Mouse (Mus musculus) kidney, postnatal 0 days (tissue): ENCODE data around the gene Hpcal1. TPM values are rescaled to one million over a fixed set of nuclear protein-coding genes. Genes with fewer than 3 reads are reported as not detected.

Source experiments
- ATAC-seq: fragments of 200-750 bp; cut with Nextera tagmentation; replicated peaks from 2 replicates; pipeline ENCODE4 v1.8.0; 2017; ENCODE audit warnings: low read depth, moderate number of reproducible peaks, moderate TSS enrichment, moderate library complexity; ENCODE audit not compliant: low FRiP score
- DNase-seq: peaks from one replicate; pipeline ENCODE4 v3.0.0-alpha.2; 2016; ENCODE audit warnings: low spot score
- H3K27ac ChIP-seq: fragments of 300-500 bp; sonication (generic); 2 replicates; pipeline ENCODE4 v1.5.1; 2014; ENCODE audit warnings: mild to moderate bottlenecking
- H3K27me3 ChIP-seq: fragments of 300-500 bp; sonication (generic); 2 replicates; pipeline ENCODE4 v1.6.1; 2014; ENCODE audit warnings: low read length, mixed read lengths; ENCODE audit not compliant: insufficient read depth
- H3K36me3 ChIP-seq: fragments of 300-500 bp; sonication (generic); 2 replicates; pipeline ENCODE4 v1.6.1; 2014; ENCODE audit warnings: low read length, mixed read lengths; ENCODE audit not compliant: insufficient read depth
- H3K4me1 ChIP-seq: fragments of 300-500 bp; sonication (generic); replicated peaks from 2 replicates; pipeline ENCODE4 v1.6.1; 2014; ENCODE audit warnings: antibody characterized with exemption, low read length, mixed read lengths; ENCODE audit not compliant: insufficient read depth
- H3K4me2 ChIP-seq: fragments of 300-500 bp; sonication (generic); 2 replicates; pipeline ENCODE4 v1.6.1; 2014; ENCODE audit warnings: mild to moderate bottlenecking, low read length, moderate library complexity, mixed read lengths
- H3K4me3 ChIP-seq: fragments of 300-500 bp; sonication (generic); replicated peaks from 2 replicates; pipeline ENCODE4 v1.5.1; 2014; ENCODE audit warnings: low read depth, low read length
- H3K9ac ChIP-seq: fragments of 300-500 bp; sonication (generic); 2 replicates; pipeline ENCODE4 v1.6.1; 2014; ENCODE audit warnings: low read depth, low read length
- H3K9me3 ChIP-seq: fragments of 300-500 bp; sonication (generic); replicated peaks from 2 replicates; pipeline ENCODE4 v1.6.1; 2016; ENCODE audit warnings: low read length, inconsistent platforms, mixed read lengths
- CTCF ChIP-seq: IDR thresholded peaks from 2 replicates; pipeline ENCODE4 v1.5.1; 2016; ENCODE audit warnings: antibody characterized with exemption, low read depth, mild to moderate bottlenecking, moderate library complexity
- WGBS: fragments of 180-500 bp; shearing (Covaris S2); extraction: QIAGEN DNeasy Blood & Tissue Kit; methylation state at CpG from one replicate; pipeline ENCODE4 v1.1.7; 2014; 5-methylcytosine and 5-hydroxymethylcytosine counted together
- polyA plus RNA-seq: library from polyadenylated mRNA; unstranded; fragments of >200 nt; fragmentation: Nextera tagmentation; extraction: Ambion mirVana; gene quantifications from 2 replicates; pipeline ENCODE4 v1.2.1, GENCODE M21; 2015

The Hpcal1 gene
- polyA plus RNA-seq, 1 experiment from 2014 or later: 70.6 TPM

- TF ChIP-seq CTCF: no peak
- Histone ChIP-seq H3K4me2 (no peak overlapping the region), H3K9me3 (no peaks in the 10 kb centered on the region), H3K4me1 (0 out of 2 replicates have a peak, but pooled peaks cover 7% of the 10 kb centered on the region), H3K27me3 (no peaks in the 10 kb centered on the region), H3K36me3 (no peaks in the 10 kb centered on the region), H3K4me3 (no peak overlapping the region), H3K27ac (peak overlapping the region; percentile 63), H3K9ac (no peak overlapping the region)
- peak; percentile 71 for ATAC-seq
- WGBS: 37% methylated on average over 7 of the region's 7 CpGs
- peak; percentile 64 for DNase-seq
Observed at GRCm38 (mm10) chr12:17665906-17666326, 24.7 kb upstream of the Hpcal1 start.

DNA sequence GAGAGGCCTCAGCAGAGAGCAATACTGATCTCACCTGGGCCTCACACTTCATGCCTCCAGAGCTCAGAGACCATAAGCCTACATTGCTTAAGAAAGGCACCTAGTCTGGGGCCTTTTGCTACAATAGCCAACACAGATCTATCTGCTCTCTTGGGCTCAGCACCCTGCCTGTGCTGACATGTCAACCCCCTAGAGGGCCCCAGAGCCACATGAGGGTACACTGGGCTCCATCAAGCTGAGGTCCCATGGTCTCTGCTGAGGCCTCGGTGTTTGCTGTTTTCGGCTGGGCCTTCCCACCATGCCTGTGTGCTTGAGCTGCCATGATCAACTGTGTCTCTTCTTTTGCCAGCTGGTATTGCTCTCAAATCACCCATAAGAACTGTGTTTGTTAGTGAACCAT lies 24.0 kb upstream of the Hpcal1 start:
- no peaks in the 10 kb centered on the region for H3K27me3 ChIP-seq
- ATAC-seq: peak; percentile 72

GRCm38 (mm10) chr12:17673729-17674128 lies 16.9 kb upstream of the Hpcal1 start:
- no peaks in the 10 kb centered on the region for H3K9me3 ChIP-seq
- H3K4me3 ChIP-seq: no peak overlapping the region
- H3K27me3 ChIP-seq: no peaks in the 10 kb centered on the region
- H3K4me2 ChIP-seq: no peak overlapping the region
- H3K4me1 ChIP-seq: no peaks in the 10 kb centered on the region
- H3K36me3 ChIP-seq: no peaks in the 10 kb centered on the region
- WGBS: 45% methylated on average over 7 of the region's 7 CpGs
- no peak for ATAC-seq
- no peak for DNase-seq
- TF ChIP-seq CTCF: no peak
- no peak overlapping the region for H3K27ac ChIP-seq
- H3K9ac ChIP-seq: no peak overlapping the region

More for the DNA sequence above, 24.0 kb upstream of the Hpcal1 start:
- Histone ChIP-seq H3K27ac (peak overlapping the region; percentile 62), H3K9me3 (no peaks in the 10 kb centered on the region), H3K36me3 (no peaks in the 10 kb centered on the region), H3K4me3 (no peak overlapping the region), H3K4me1 (0 out of 2 replicates have a peak, but pooled peaks cover 7% of the 10 kb centered on the region), H3K9ac (no peak overlapping the region), H3K4me2 (no peak overlapping the region)
- TF ChIP-seq CTCF: peak; percentile 66
- peak; percentile 23 for DNase-seq
- 67% methylated on average over 2 of the region's 2 CpGs for WGBS

DNA sequence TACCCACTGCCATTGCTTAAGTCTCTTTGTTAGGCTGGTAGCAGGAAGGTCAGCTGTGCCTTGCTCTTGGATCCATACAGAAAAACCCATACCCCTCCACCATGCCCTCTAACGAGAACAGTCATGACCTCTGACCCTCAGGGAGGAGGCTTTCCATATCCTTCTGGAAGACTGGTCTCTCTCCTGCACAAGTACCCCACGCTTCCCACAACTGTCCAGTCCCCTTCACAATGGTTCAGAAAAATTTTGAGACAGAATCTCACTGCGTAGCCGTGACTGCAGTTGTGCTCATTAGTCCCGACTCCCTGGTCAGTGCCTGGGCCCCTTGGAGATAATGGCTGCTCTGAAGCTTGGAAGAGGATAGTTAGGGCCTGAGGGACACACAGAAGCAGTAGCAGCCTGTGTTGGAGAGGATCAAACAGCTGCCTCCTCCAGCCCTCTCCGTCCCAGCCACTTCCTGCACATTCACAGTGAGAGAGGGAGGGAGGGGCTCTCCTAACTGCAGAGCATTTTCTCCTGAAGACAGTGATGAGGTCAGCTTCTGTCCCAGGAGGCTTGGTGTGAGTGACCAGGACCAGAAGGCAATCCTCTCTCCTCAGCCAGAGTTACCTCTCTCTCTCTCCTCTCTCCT lies 16.4 kb upstream of the Hpcal1 start:
- no peak overlapping the region for H3K9ac ChIP-seq
- ATAC-seq (no peak), DNase-seq (no peak)
- no peak for TF ChIP-seq CTCF
- no peak overlapping the region for H3K27ac ChIP-seq
- no peak overlapping the region for H3K4me3 ChIP-seq
- H3K4me1 ChIP-seq: no peaks in the 10 kb centered on the region
- no peaks in the 10 kb centered on the region for H3K36me3 ChIP-seq
- no peaks in the 10 kb centered on the region for H3K9me3 ChIP-seq
- WGBS: 47% methylated on average over 6 of the region's 6 CpGs
- no peaks in the 10 kb centered on the region for H3K27me3 ChIP-seq
- H3K4me2 ChIP-seq: no peak overlapping the region

GRCm38 (mm10) chr12:17677743-17678142 lies 12.9 kb upstream of the Hpcal1 start:
- H3K27me3 ChIP-seq: no peaks in the 10 kb centered on the region
- H3K36me3 ChIP-seq: no peaks in the 10 kb centered on the region
- H3K9me3 ChIP-seq: no peaks in the 10 kb centered on the region
- 84% methylated on average over 2 of the region's 2 CpGs for WGBS
- ATAC-seq (no peak), DNase-seq (no peak)
- H3K27ac ChIP-seq: no peak overlapping the region
- H3K4me2 ChIP-seq: no peak overlapping the region
- H3K9ac ChIP-seq: no peak overlapping the region
- TF ChIP-seq CTCF: peak; percentile 49
- H3K4me3 ChIP-seq: no peak overlapping the region
- no peaks in the 10 kb centered on the region for H3K4me1 ChIP-seq

- Histone ChIP-seq H3K4me3 (no peak overlapping the region), H3K9me3 (no peaks in the 10 kb centered on the region), H3K9ac (no peak overlapping the region), H3K27me3 (no peaks in the 10 kb centered on the region), H3K4me2 (no peak overlapping the region), H3K27ac (no peak overlapping the region), H3K36me3 (no peaks in the 10 kb centered on the region), H3K4me1 (no peaks in the 10 kb centered on the region)
- WGBS: 87% methylated on average over 4 of the region's 4 CpGs
- TF ChIP-seq CTCF: no peak
- ATAC-seq (no peak), DNase-seq (no peak)
Observed at GRCm38 (mm10) chr12:17679571-17679970, 11.1 kb upstream of the Hpcal1 start.

DNA sequence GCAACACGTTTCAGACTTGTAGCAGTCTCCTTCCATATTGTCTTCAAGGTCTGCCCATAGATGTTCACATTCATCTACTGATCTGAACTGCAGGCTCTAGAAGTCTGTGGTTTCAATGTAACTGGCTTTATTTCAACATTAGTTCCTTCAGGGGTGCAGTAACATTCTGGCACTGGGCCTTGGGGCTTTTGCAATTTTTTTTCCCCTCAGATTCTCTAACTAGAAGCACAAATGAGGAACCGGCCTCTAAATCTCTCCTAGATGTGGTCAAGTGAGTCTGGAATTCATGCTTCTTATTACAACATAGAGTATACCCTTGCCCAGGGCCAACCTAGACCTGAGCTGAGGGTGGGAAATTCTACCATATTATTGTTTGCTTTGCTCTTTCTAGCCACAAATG lies 8.5 kb upstream of the Hpcal1 start:
- Histone ChIP-seq H3K27ac (no peak overlapping the region), H3K4me3 (no peak overlapping the region), H3K9ac (no peak overlapping the region), H3K4me1 (no peaks in the 10 kb centered on the region), H3K4me2 (no peak overlapping the region), H3K9me3 (no peaks in the 10 kb centered on the region), H3K36me3 (no peaks in the 10 kb centered on the region), H3K27me3 (no peaks in the 10 kb centered on the region)
- WGBS: 82% methylated on average over 2 of the region's 2 CpGs
- DNase-seq (no peak), ATAC-seq (no peak)
- TF ChIP-seq CTCF: no peak
